Mouse (Mus musculus) E14TG2a.4 (cell line): ENCODE data around the gene Aldh2.

Experiments
- CTCF ChIP-seq: conservative IDR thresholded peaks from 2 replicates; pipeline ENCODE4 v1.5.1; 2014; ENCODE audit warnings: low read length
- NANOG ChIP-seq: IDR thresholded peaks from 2 replicates; pipeline ENCODE4 v1.6.1; 2014; ENCODE audit warnings: borderline replicate concordance, low read length, mixed read lengths
- POU5F1 ChIP-seq: IDR thresholded peaks from 2 replicates; pipeline ENCODE4 v1.6.1; 2014; ENCODE audit warnings: low read length, borderline replicate concordance

DNA sequence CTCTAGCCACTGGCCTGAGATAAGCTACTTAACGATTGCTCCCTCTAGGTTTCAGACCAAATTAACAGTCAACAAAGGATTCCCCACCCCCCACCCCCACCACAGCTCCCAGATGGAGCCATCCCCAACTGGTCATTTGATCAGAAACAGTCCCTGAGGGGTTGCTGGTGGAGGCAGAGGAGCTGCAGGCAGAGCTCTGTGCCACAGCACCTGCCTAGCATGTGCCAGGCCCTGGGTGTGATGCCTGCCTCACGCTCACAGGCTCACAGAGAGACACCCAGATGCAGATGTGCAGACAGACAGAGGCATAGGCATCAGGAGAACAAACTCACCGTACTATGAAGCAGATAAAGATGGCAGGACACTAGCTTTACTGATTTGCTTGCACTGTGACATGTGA is 39.2 kb upstream of the Aldh2 start:
- no peak for TF ChIP-seq CTCF
- TF ChIP-seq POU5F1, result no peak
- TF ChIP-seq NANOG, result no peak
